Mouse (Mus musculus): ENCODE measurements around the gene Stag1. TPM values are rescaled to one million over a fixed set of nuclear protein-coding genes. Genes with fewer than 3 reads are reported as not detected.
"Not testable (repeated sequence)": the region's sequence is repeated elsewhere in the genome, so short reads cannot be mapped to it uniquely, and the experiment has no call there.

Stag1 gene
- polyA plus RNA-seq, 1 experiment from 2014 or later, result 28.9 TPM

- Histone ChIP-seq H3K9ac (no peak overlapping the region), H3K27me3 (no peaks in the 10 kb centered on the region), H3K4me2 (no peak overlapping the region), H3K36me3 (no peaks in the 10 kb centered on the region), H3K4me3 (no peak overlapping the region), H3K9me3 (no peaks in the 10 kb centered on the region), H3K4me1 (replicated peaks) (0 out of 2 replicates have a peak, but pooled peaks cover 1% of the 10 kb centered on the region), H3K27ac (replicated peaks) (no peak overlapping the region)
- 81% methylated on average over 1 of the region's 1 CpGs for WGBS
- no peak for ATAC-seq (ENCODE audit: low FRiP score, low read depth)
Measured at GRCm38 (mm10) chr9:100707644-100708043, 110.0 kb downstream of the Stag1 start.

- Histone ChIP-seq H3K4me3 (no peak overlapping the region), H3K4me2 (no peak overlapping the region), H3K9ac (no peak overlapping the region), H3K9me3 (no peaks in the 10 kb centered on the region), H3K36me3 (no peaks in the 10 kb centered on the region), H3K4me1 (replicated peaks) (0 out of 2 replicates have a peak, but pooled peaks cover 2% of the 10 kb centered on the region), H3K27ac (replicated peaks) (no peak overlapping the region), H3K27me3 (no peaks in the 10 kb centered on the region)
- WGBS, result 66% methylated on average over 2 of the region's 2 CpGs
- no peak for ATAC-seq (ENCODE audit: low FRiP score, low read depth)
Measured at GRCm38 (mm10) chr9:100711665-100712064, 114.1 kb downstream of the Stag1 start.

GRCm38 (mm10) chr9:100724832-100725231 is 127.2 kb downstream of the Stag1 start:
- H3K4me1 ChIP-seq (replicated peaks); H3K27ac ChIP-seq (replicated peaks); H3K4me2 ChIP-seq; H3K4me3 ChIP-seq; H3K27me3 ChIP-seq; ATAC-seq (ENCODE audit: low FRiP score, low read depth); H3K9me3 ChIP-seq; H3K9ac ChIP-seq; H3K36me3 ChIP-seq: not testable (repeated sequence)
- 94% methylated on average over 2 of the region's 2 CpGs for WGBS

GRCm38 (mm10) chr9:100731839-100732238 is 134.2 kb downstream of the Stag1 start:
- Histone ChIP-seq H3K9ac (no peak overlapping the region), H3K4me3 (no peak overlapping the region), H3K4me2 (no peak overlapping the region), H3K9me3 (no peaks in the 10 kb centered on the region), H3K27me3 (no peaks in the 10 kb centered on the region), H3K36me3 (no peaks in the 10 kb centered on the region), H3K27ac (replicated peaks) (no peak overlapping the region), H3K4me1 (replicated peaks) (no peaks in the 10 kb centered on the region)
- WGBS, result 69% methylated on average over 1 of the region's 1 CpGs
- ATAC-seq (ENCODE audit: low FRiP score, low read depth), result no peak

- 77% methylated on average over 6 of the region's 6 CpGs for WGBS
- H3K4me3 ChIP-seq, result no peak overlapping the region
- no peaks in the 10 kb centered on the region for H3K9me3 ChIP-seq
- no peaks in the 10 kb centered on the region for H3K4me1 ChIP-seq (replicated peaks)
- ATAC-seq (ENCODE audit: low FRiP score, low read depth), result no peak
- no peaks in the 10 kb centered on the region for H3K27me3 ChIP-seq
- H3K27ac ChIP-seq (replicated peaks), result no peak overlapping the region
- H3K9ac ChIP-seq, result no peak overlapping the region
- no peak overlapping the region for H3K4me2 ChIP-seq
- no peaks in the 10 kb centered on the region for H3K36me3 ChIP-seq
Measured at GRCm38 (mm10) chr9:100733907-100734440, 136.4 kb downstream of the Stag1 start.

GRCm38 (mm10) chr9:100735993-100736645 is 138.5 kb downstream of the Stag1 start:
- H3K4me1 ChIP-seq (replicated peaks), result no peaks in the 10 kb centered on the region
- H3K9me3 ChIP-seq, result no peaks in the 10 kb centered on the region
- no peak overlapping the region for H3K9ac ChIP-seq
- no peaks in the 10 kb centered on the region for H3K27me3 ChIP-seq
- no peak overlapping the region for H3K4me3 ChIP-seq
- no peak overlapping the region for H3K27ac ChIP-seq (replicated peaks)
- 78% methylated on average over 4 of the region's 4 CpGs for WGBS
- no peak for ATAC-seq (ENCODE audit: low FRiP score, low read depth)
- no peak overlapping the region for H3K4me2 ChIP-seq
- H3K36me3 ChIP-seq, result no peaks in the 10 kb centered on the region

GRCm38 (mm10) chr9:100736646-100737031 is 139.0 kb downstream of the Stag1 start:
- no peak for ATAC-seq (ENCODE audit: low FRiP score, low read depth)
- no peak overlapping the region for H3K4me3 ChIP-seq
- no peaks in the 10 kb centered on the region for H3K4me1 ChIP-seq (replicated peaks)
- H3K9ac ChIP-seq, result no peak overlapping the region
- H3K27me3 ChIP-seq, result no peaks in the 10 kb centered on the region
- no peaks in the 10 kb centered on the region for H3K9me3 ChIP-seq
- H3K27ac ChIP-seq (replicated peaks), result no peak overlapping the region
- no peak overlapping the region for H3K4me2 ChIP-seq
- no peaks in the 10 kb centered on the region for H3K36me3 ChIP-seq

GRCm38 (mm10) chr9:100777238-100777637 is 179.6 kb downstream of the Stag1 start:
- WGBS, result 85% methylated on average over 2 of the region's 2 CpGs
- not testable (repeated sequence) for H3K4me3 ChIP-seq; ATAC-seq (ENCODE audit: low FRiP score, low read depth)

GRCm38 (mm10) chr9:100865984-100866383 is 268.4 kb downstream of the Stag1 start:
- no peak overlapping the region for H3K27ac ChIP-seq (replicated peaks)
- H3K4me3 ChIP-seq, result no peak overlapping the region
- H3K36me3 ChIP-seq, result no peaks in the 10 kb centered on the region
- H3K4me2 ChIP-seq, result no peak overlapping the region
- no peak overlapping the region for H3K9ac ChIP-seq
- WGBS, result 84% methylated on average over 4 of the region's 4 CpGs
- no peaks in the 10 kb centered on the region for H3K27me3 ChIP-seq
- H3K4me1 ChIP-seq (replicated peaks), result no peaks in the 10 kb centered on the region
- no peaks in the 10 kb centered on the region for H3K9me3 ChIP-seq
- no peak for ATAC-seq (ENCODE audit: low FRiP score, low read depth)

More at GRCm38 (mm10) chr9:100777238-100777637, 179.6 kb downstream of the Stag1 start:
- not testable (repeated sequence) for H3K36me3 ChIP-seq; H3K27me3 ChIP-seq; H3K4me2 ChIP-seq; H3K9ac ChIP-seq; H3K9me3 ChIP-seq; H3K4me1 ChIP-seq (replicated peaks); H3K27ac ChIP-seq (replicated peaks)

- H3K27me3 ChIP-seq, result no peaks in the 10 kb centered on the region
- ATAC-seq (ENCODE audit: low FRiP score, low read depth), result no peak
- H3K4me3 ChIP-seq, result no peak overlapping the region
- no peaks in the 10 kb centered on the region for H3K9me3 ChIP-seq
- no peak overlapping the region for H3K4me2 ChIP-seq
- no peak overlapping the region for H3K27ac ChIP-seq (replicated peaks)
- H3K9ac ChIP-seq, result no peak overlapping the region
- H3K4me1 ChIP-seq (replicated peaks), result no peaks in the 10 kb centered on the region
- H3K36me3 ChIP-seq, result no peaks in the 10 kb centered on the region
Measured at GRCm38 (mm10) chr9:100869635-100870034, 272.0 kb downstream of the Stag1 start.

GRCm38 (mm10) chr9:100896111-100896510 is 298.5 kb downstream of the Stag1 start:
- H3K27ac ChIP-seq (replicated peaks), result no peak overlapping the region
- WGBS, result 94% methylated on average over 1 of the region's 1 CpGs
- no peak overlapping the region for H3K4me2 ChIP-seq
- no peak for ATAC-seq (ENCODE audit: low FRiP score, low read depth)
- H3K4me1 ChIP-seq (replicated peaks), result no peaks in the 10 kb centered on the region
- no peak overlapping the region for H3K4me3 ChIP-seq
- no peak overlapping the region for H3K9ac ChIP-seq
- H3K27me3 ChIP-seq, result no peaks in the 10 kb centered on the region
- no peaks in the 10 kb centered on the region for H3K36me3 ChIP-seq
- no peaks in the 10 kb centered on the region for H3K9me3 ChIP-seq

GRCm38 (mm10) chr9:100898042-100898441 is 300.4 kb downstream of the Stag1 start:
- Histone ChIP-seq H3K9ac (no peak overlapping the region), H3K9me3 (no peaks in the 10 kb centered on the region), H3K27ac (replicated peaks) (no peak overlapping the region), H3K4me2 (no peak overlapping the region), H3K36me3 (no peaks in the 10 kb centered on the region), H3K4me3 (no peak overlapping the region), H3K27me3 (no peaks in the 10 kb centered on the region), H3K4me1 (replicated peaks) (no peaks in the 10 kb centered on the region)
- ATAC-seq (ENCODE audit: low FRiP score, low read depth), result no peak
- WGBS, result 90% methylated on average over 4 of the region's 4 CpGs

GRCm38 (mm10) chr9:100910352-100910751 is 312.8 kb downstream of the Stag1 start:
- ATAC-seq (ENCODE audit: low FRiP score, low read depth), result no peak
- Histone ChIP-seq H3K9ac (no peak overlapping the region), H3K9me3 (no peaks in the 10 kb centered on the region), H3K27me3 (no peaks in the 10 kb centered on the region), H3K4me3 (no peak overlapping the region), H3K27ac (replicated peaks) (no peak overlapping the region), H3K4me2 (no peak overlapping the region), H3K36me3 (peaks cover 11% of the 10 kb centered on the region), H3K4me1 (replicated peaks) (no peaks in the 10 kb centered on the region)
